Mouse (Mus musculus): ENCODE data around the gene Gm21983. TPM values are rescaled to one million over a fixed set of nuclear protein-coding genes. Genes with fewer than 3 reads are reported as not detected.

Gene Gm21983
- polyA plus RNA-seq, 1 experiment from 2014 or later, result 1.4 TPM

- Histone ChIP-seq H3K36me3 (ENCODE audit: control insufficient read depth, insufficient read depth, low read length) (peaks cover 2% of the 10 kb centered on the region), H3K4me1 (replicated peaks; ENCODE audit: control insufficient read depth, insufficient read depth, low read length) (no peaks in the 10 kb centered on the region), H3K9me3 (ENCODE audit: control insufficient read depth, low read length) (no peaks in the 10 kb centered on the region), H3K27ac (ENCODE audit: low read length) (no peak overlapping the region), H3K4me2 (ENCODE audit: low read depth, low read length) (no peak overlapping the region), H3K4me3 (ENCODE audit: low read length) (no peak overlapping the region), H3K27me3 (ENCODE audit: control insufficient read depth, insufficient read depth, low read depth, low read length) (no peaks in the 10 kb centered on the region), H3K9ac (ENCODE audit: low read length) (no peak overlapping the region)
- ATAC-seq (ENCODE audit: low read depth), result no peak
- 86% methylated on average over 7 of the region's 7 CpGs for WGBS
These were observed 37.7 kb upstream of the Gm21983 start for GRCm38 (mm10) chr7:27218586-27218985.

- H3K27ac ChIP-seq (ENCODE audit: low read length), result no peak overlapping the region
- no peak overlapping the region for H3K4me2 ChIP-seq (ENCODE audit: low read depth, low read length)
- 83% methylated on average over 2 of the region's 2 CpGs for WGBS
- H3K36me3 ChIP-seq (ENCODE audit: control insufficient read depth, insufficient read depth, low read length), result peaks cover 19% of the 10 kb centered on the region
- H3K9ac ChIP-seq (ENCODE audit: low read length), result no peak overlapping the region
- H3K9me3 ChIP-seq (ENCODE audit: control insufficient read depth, low read length), result no peaks in the 10 kb centered on the region
- H3K4me3 ChIP-seq (ENCODE audit: low read length), result no peak overlapping the region
- no peaks in the 10 kb centered on the region for H3K27me3 ChIP-seq (ENCODE audit: control insufficient read depth, insufficient read depth, low read depth, low read length)
- no peaks in the 10 kb centered on the region for H3K4me1 ChIP-seq (replicated peaks; ENCODE audit: control insufficient read depth, insufficient read depth, low read length)
- ATAC-seq (ENCODE audit: low read depth), result no peak
These were observed 31.7 kb upstream of the Gm21983 start for GRCm38 (mm10) chr7:27212626-27213025.

- H3K9me3 ChIP-seq (ENCODE audit: control insufficient read depth, low read length), result no peaks in the 10 kb centered on the region
- H3K27ac ChIP-seq (ENCODE audit: low read length), result no peak overlapping the region
- no peaks in the 10 kb centered on the region for H3K4me1 ChIP-seq (replicated peaks; ENCODE audit: control insufficient read depth, insufficient read depth, low read length)
- H3K27me3 ChIP-seq (ENCODE audit: control insufficient read depth, insufficient read depth, low read depth, low read length), result no peaks in the 10 kb centered on the region
- H3K4me2 ChIP-seq (ENCODE audit: low read depth, low read length), result no peak overlapping the region
- ATAC-seq (ENCODE audit: low read depth), result no peak
- H3K36me3 ChIP-seq (ENCODE audit: control insufficient read depth, insufficient read depth, low read length), result peaks cover 9% of the 10 kb centered on the region
- no peak overlapping the region for H3K9ac ChIP-seq (ENCODE audit: low read length)
- 95% methylated on average over 8 of the region's 8 CpGs for WGBS
- no peak overlapping the region for H3K4me3 ChIP-seq (ENCODE audit: low read length)
These were observed 23.0 kb upstream of the Gm21983 start for GRCm38 (mm10) chr7:27203730-27204449.

GRCm38 (mm10) chr7:27198779-27199178 lies 17.9 kb upstream of the Gm21983 start:
- peaks cover 3% of the 10 kb centered on the region; the same call in 1 of the 2 replicates for H3K36me3 ChIP-seq (ENCODE audit: control insufficient read depth, insufficient read depth, low read length)

GRCm38 (mm10) chr7:27198355-27198754 lies 17.5 kb upstream of the Gm21983 start:
- Histone ChIP-seq H3K4me2 (ENCODE audit: low read depth, low read length) (no peak overlapping the region), H3K4me3 (ENCODE audit: low read length) (no peak overlapping the region), H3K9ac (ENCODE audit: low read length) (no peak overlapping the region), H3K36me3 (ENCODE audit: control insufficient read depth, insufficient read depth, low read length) (0 out of 2 replicates have a peak, but pooled peaks cover 4% of the 10 kb centered on the region), H3K9me3 (ENCODE audit: control insufficient read depth, low read length) (no peaks in the 10 kb centered on the region), H3K27me3 (ENCODE audit: control insufficient read depth, insufficient read depth, low read depth, low read length) (no peaks in the 10 kb centered on the region), H3K4me1 (replicated peaks; ENCODE audit: control insufficient read depth, insufficient read depth, low read length) (peaks cover 15% of the 10 kb centered on the region), H3K27ac (ENCODE audit: low read length) (no peak overlapping the region)
- no peak for ATAC-seq (ENCODE audit: low read depth)

More at GRCm38 (mm10) chr7:27198779-27199178, 17.9 kb upstream of the Gm21983 start:
- H3K27me3 ChIP-seq (ENCODE audit: control insufficient read depth, insufficient read depth, low read depth, low read length), result no peaks in the 10 kb centered on the region
- no peak overlapping the region for H3K9ac ChIP-seq (ENCODE audit: low read length)
- peaks cover 12% of the 10 kb centered on the region for H3K4me1 ChIP-seq (replicated peaks; ENCODE audit: control insufficient read depth, insufficient read depth, low read length)
- H3K27ac ChIP-seq (ENCODE audit: low read length), result no peak overlapping the region
- H3K4me2 ChIP-seq (ENCODE audit: low read depth, low read length), result no peak overlapping the region
- ATAC-seq (ENCODE audit: low read depth), result no peak
- 88% methylated on average over 8 of the region's 8 CpGs for WGBS
- no peaks in the 10 kb centered on the region for H3K9me3 ChIP-seq (ENCODE audit: control insufficient read depth, low read length)
- H3K4me3 ChIP-seq (ENCODE audit: low read length), result no peak overlapping the region

- no peaks in the 10 kb centered on the region for H3K27me3 ChIP-seq (ENCODE audit: control insufficient read depth, insufficient read depth, low read depth, low read length)
- no peak overlapping the region for H3K4me3 ChIP-seq (ENCODE audit: low read length)
- 89% methylated on average over 8 of the region's 8 CpGs for WGBS
- H3K36me3 ChIP-seq (ENCODE audit: control insufficient read depth, insufficient read depth, low read length), result peaks cover 10% of the 10 kb centered on the region
- no peak for ATAC-seq (ENCODE audit: low read depth)
- no peaks in the 10 kb centered on the region for H3K9me3 ChIP-seq (ENCODE audit: control insufficient read depth, low read length)
- H3K27ac ChIP-seq (ENCODE audit: low read length), result no peak overlapping the region
- H3K9ac ChIP-seq (ENCODE audit: low read length), result no peak overlapping the region
- H3K4me2 ChIP-seq (ENCODE audit: low read depth, low read length), result no peak overlapping the region
- peaks cover 15% of the 10 kb centered on the region for H3K4me1 ChIP-seq (replicated peaks; ENCODE audit: control insufficient read depth, insufficient read depth, low read length)
These were observed 16.7 kb upstream of the Gm21983 start for GRCm38 (mm10) chr7:27197634-27198033.

- Histone ChIP-seq H3K4me2 (ENCODE audit: low read depth, low read length) (no peak overlapping the region), H3K4me1 (replicated peaks; ENCODE audit: control insufficient read depth, insufficient read depth, low read length) (peaks cover 15% of the 10 kb centered on the region), H3K9me3 (ENCODE audit: control insufficient read depth, low read length) (no peaks in the 10 kb centered on the region), H3K9ac (ENCODE audit: low read length) (no peak overlapping the region), H3K27ac (ENCODE audit: low read length) (no peak overlapping the region), H3K27me3 (ENCODE audit: control insufficient read depth, insufficient read depth, low read depth, low read length) (no peaks in the 10 kb centered on the region), H3K36me3 (ENCODE audit: control insufficient read depth, insufficient read depth, low read length) (peaks cover 15% of the 10 kb centered on the region), H3K4me3 (ENCODE audit: low read length) (no peak overlapping the region)
- no peak for ATAC-seq (ENCODE audit: low read depth)
- 80% methylated on average over 3 of the region's 3 CpGs for WGBS
These were observed 16.2 kb upstream of the Gm21983 start for GRCm38 (mm10) chr7:27197136-27197535.

GRCm38 (mm10) chr7:27195681-27196611 lies 15.1 kb upstream of the Gm21983 start, which contains the start of the genes BC024978 and Snrpa:
Gene BC024978 (plus strand): TSS chr7:27195781.
Gene Snrpa (minus strand): TSS chr7:27196271.
- under 1% methylated on average over 64 of the region's 64 CpGs for WGBS
- Histone ChIP-seq H3K4me1 (replicated peaks; ENCODE audit: control insufficient read depth, insufficient read depth, low read length) (peaks cover 15% of the 10 kb centered on the region), H3K9me3 (ENCODE audit: control insufficient read depth, low read length) (no peaks in the 10 kb centered on the region), H3K4me2 (ENCODE audit: low read depth, low read length) (peak within 1 kb of the TSS; percentile 72), H3K36me3 (ENCODE audit: control insufficient read depth, insufficient read depth, low read length) (peaks cover 26% of the 10 kb centered on the region), H3K27ac (ENCODE audit: low read length) (peak within 1 kb of the TSS; percentile 100), H3K27me3 (ENCODE audit: control insufficient read depth, insufficient read depth, low read depth, low read length) (no peaks in the 10 kb centered on the region), H3K9ac (ENCODE audit: low read length) (peak within 1 kb of the TSS; percentile 93), H3K4me3 (ENCODE audit: low read length) (peak within 1 kb of the TSS; percentile 85)
- ATAC-seq (ENCODE audit: low read depth), result peak; percentile 99

- Histone ChIP-seq H3K4me1 (replicated peaks; ENCODE audit: control insufficient read depth, insufficient read depth, low read length) (peaks cover 15% of the 10 kb centered on the region), H3K9me3 (ENCODE audit: control insufficient read depth, low read length) (no peaks in the 10 kb centered on the region), H3K4me3 (ENCODE audit: low read length) (no peak overlapping the region), H3K9ac (ENCODE audit: low read length) (peak overlapping the region; percentile 22; the same call in 1 of the 2 replicates), H3K36me3 (ENCODE audit: control insufficient read depth, insufficient read depth, low read length) (peaks cover 49% of the 10 kb centered on the region), H3K27ac (ENCODE audit: low read length) (no peak overlapping the region), H3K4me2 (ENCODE audit: low read depth, low read length) (no peak overlapping the region; the same call in 1 of the 2 replicates), H3K27me3 (ENCODE audit: control insufficient read depth, insufficient read depth, low read depth, low read length) (no peaks in the 10 kb centered on the region)
- ATAC-seq (ENCODE audit: low read depth), result no peak
- 74% methylated on average over 4 of the region's 4 CpGs for WGBS
These were observed 12.8 kb upstream of the Gm21983 start for GRCm38 (mm10) chr7:27193731-27194130.

Measured in lung, embryonic 16.5 days (tissue).